Mouse (Mus musculus): Measurements from ENCODE around the gene Camk1. TPM values are rescaled to one million over a fixed set of nuclear protein-coding genes. Genes with fewer than 3 reads are reported as not detected.

Gene Camk1
- polyA plus RNA-seq, 1 experiment from 2014 or later = 50.8 TPM

GRCm38 (mm10) chr6:113350538-113350937 is 6.8 kb upstream of the Camk1 start:
- Histone ChIP-seq H3K27ac (ENCODE audit: low read depth, low read length) (no peak overlapping the region), H3K27me3 (ENCODE audit: control insufficient read depth, insufficient read depth, low read length) (no peaks in the 10 kb centered on the region), H3K9ac (ENCODE audit: low read length) (no peak overlapping the region), H3K9me3 (ENCODE audit: control insufficient read depth, low read length) (no peaks in the 10 kb centered on the region), H3K36me3 (ENCODE audit: control insufficient read depth, insufficient read depth, low read length) (no peaks in the 10 kb centered on the region), H3K4me2 (ENCODE audit: low read depth) (no peak overlapping the region), H3K4me1 (ENCODE audit: control insufficient read depth, insufficient read depth, low read length) (no peaks in the 10 kb centered on the region), H3K4me3 (ENCODE audit: low read depth, low read length) (no peak overlapping the region)
- no peak for ATAC-seq (ENCODE audit: insufficient read depth, low FRiP score, low TSS enrichment)
- DNase-seq (ENCODE audit: low spot score) = no peak

GRCm38 (mm10) chr6:113346897-113347296 is 3.1 kb upstream of the Camk1 start:
- DNase-seq (ENCODE audit: low spot score) (no peak), ATAC-seq (ENCODE audit: insufficient read depth, low FRiP score, low TSS enrichment) (no peak)
- Histone ChIP-seq H3K9ac (ENCODE audit: low read length) (no peak overlapping the region), H3K4me2 (ENCODE audit: low read depth) (no peak overlapping the region), H3K27me3 (ENCODE audit: control insufficient read depth, insufficient read depth, low read length) (no peaks in the 10 kb centered on the region), H3K9me3 (ENCODE audit: control insufficient read depth, low read length) (no peaks in the 10 kb centered on the region), H3K27ac (ENCODE audit: low read depth, low read length) (no peak overlapping the region), H3K36me3 (ENCODE audit: control insufficient read depth, insufficient read depth, low read length) (no peaks in the 10 kb centered on the region), H3K4me3 (ENCODE audit: low read depth, low read length) (no peak overlapping the region), H3K4me1 (ENCODE audit: control insufficient read depth, insufficient read depth, low read length) (peaks cover 5% of the 10 kb centered on the region)
- 82% methylated on average over 4 of the region's 4 CpGs for WGBS

- Histone ChIP-seq H3K4me1 (ENCODE audit: control insufficient read depth, insufficient read depth, low read length) (peaks cover 7% of the 10 kb centered on the region), H3K27ac (ENCODE audit: low read depth, low read length) (no peak overlapping the region), H3K9me3 (ENCODE audit: control insufficient read depth, low read length) (no peaks in the 10 kb centered on the region), H3K36me3 (ENCODE audit: control insufficient read depth, insufficient read depth, low read length) (no peaks in the 10 kb centered on the region), H3K9ac (ENCODE audit: low read length) (no peak overlapping the region), H3K27me3 (ENCODE audit: control insufficient read depth, insufficient read depth, low read length) (no peaks in the 10 kb centered on the region), H3K4me2 (ENCODE audit: low read depth) (no peak overlapping the region), H3K4me3 (ENCODE audit: low read depth, low read length) (no peak overlapping the region)
- 66% methylated on average over 2 of the region's 2 CpGs for WGBS
- DNase-seq (ENCODE audit: low spot score) (no peak), ATAC-seq (ENCODE audit: insufficient read depth, low FRiP score, low TSS enrichment) (no peak)
Measured at GRCm38 (mm10) chr6:113344321-113344720, 537 bp upstream of the Camk1 start.

- Histone ChIP-seq H3K36me3 (ENCODE audit: control insufficient read depth, insufficient read depth, low read length) (no peaks in the 10 kb centered on the region), H3K4me2 (ENCODE audit: low read depth) (no peak overlapping the region), H3K9ac (ENCODE audit: low read length) (no peak overlapping the region), H3K4me3 (ENCODE audit: low read depth, low read length) (no peak overlapping the region), H3K27ac (ENCODE audit: low read depth, low read length) (no peak overlapping the region), H3K4me1 (ENCODE audit: control insufficient read depth, insufficient read depth, low read length) (peaks cover 7% of the 10 kb centered on the region), H3K9me3 (ENCODE audit: control insufficient read depth, low read length) (no peaks in the 10 kb centered on the region), H3K27me3 (ENCODE audit: control insufficient read depth, insufficient read depth, low read length) (no peaks in the 10 kb centered on the region)
- ATAC-seq (ENCODE audit: insufficient read depth, low FRiP score, low TSS enrichment) (no peak), DNase-seq (ENCODE audit: low spot score) (no peak)
- 42% methylated on average over 4 of the region's 7 CpGs for WGBS
Measured at GRCm38 (mm10) chr6:113342297-113342696, 1.5 kb downstream of the Camk1 start.

- Histone ChIP-seq H3K9me3 (ENCODE audit: control insufficient read depth, low read length) (no peaks in the 10 kb centered on the region), H3K4me3 (ENCODE audit: low read depth, low read length) (no peak overlapping the region), H3K4me1 (ENCODE audit: control insufficient read depth, insufficient read depth, low read length) (peaks cover 7% of the 10 kb centered on the region), H3K4me2 (ENCODE audit: low read depth) (no peak overlapping the region), H3K36me3 (ENCODE audit: control insufficient read depth, insufficient read depth, low read length) (no peaks in the 10 kb centered on the region), H3K27me3 (ENCODE audit: control insufficient read depth, insufficient read depth, low read length) (no peaks in the 10 kb centered on the region), H3K9ac (ENCODE audit: low read length) (no peak overlapping the region), H3K27ac (ENCODE audit: low read depth, low read length) (no peak overlapping the region)
- 81% methylated on average over 6 of the region's 6 CpGs for WGBS
- no peak for DNase-seq (ENCODE audit: low spot score)
- no peak for ATAC-seq (ENCODE audit: insufficient read depth, low FRiP score, low TSS enrichment)
Measured at GRCm38 (mm10) chr6:113341574-113341973, 2.2 kb downstream of the Camk1 start.

- DNase-seq (ENCODE audit: low spot score) (no peak), ATAC-seq (ENCODE audit: insufficient read depth, low FRiP score, low TSS enrichment) (no peak)
- no peak overlapping the region for H3K9ac ChIP-seq (ENCODE audit: low read length)
- no peak overlapping the region for H3K27ac ChIP-seq (ENCODE audit: low read depth, low read length)
- H3K27me3 ChIP-seq (ENCODE audit: control insufficient read depth, insufficient read depth, low read length) = no peaks in the 10 kb centered on the region
- no peak overlapping the region for H3K4me3 ChIP-seq (ENCODE audit: low read depth, low read length)
- 0 out of 2 replicates have a peak, but pooled peaks cover 2% of the 10 kb centered on the region for H3K4me1 ChIP-seq (ENCODE audit: control insufficient read depth, insufficient read depth, low read length)
- WGBS = 85% methylated on average over 8 of the region's 8 CpGs
- H3K4me2 ChIP-seq (ENCODE audit: low read depth) = no peak overlapping the region
- peaks cover 7% of the 10 kb centered on the region; the same call in 1 of the 2 replicates for H3K36me3 ChIP-seq (ENCODE audit: control insufficient read depth, insufficient read depth, low read length)
- H3K9me3 ChIP-seq (ENCODE audit: control insufficient read depth, low read length) = no peaks in the 10 kb centered on the region
Measured at GRCm38 (mm10) chr6:113336852-113337620, 6.7 kb downstream of the Camk1 start.

GRCm38 (mm10) chr6:113334216-113334615 is 9.6 kb downstream of the Camk1 start:
- no peak overlapping the region for H3K4me2 ChIP-seq (ENCODE audit: low read depth)
- H3K36me3 ChIP-seq (ENCODE audit: control insufficient read depth, insufficient read depth, low read length) = peaks cover 7% of the 10 kb centered on the region; the same call in 1 of the 2 replicates

GRCm38 (mm10) chr6:113333137-113333950 is 10.4 kb downstream of the Camk1 start:
- Histone ChIP-seq H3K27me3 (ENCODE audit: control insufficient read depth, insufficient read depth, low read length) (no peaks in the 10 kb centered on the region), H3K4me2 (ENCODE audit: low read depth) (no peak overlapping the region), H3K36me3 (ENCODE audit: control insufficient read depth, insufficient read depth, low read length) (peaks cover 7% of the 10 kb centered on the region; the same call in 1 of the 2 replicates), H3K9me3 (ENCODE audit: control insufficient read depth, low read length) (no peaks in the 10 kb centered on the region), H3K4me3 (ENCODE audit: low read depth, low read length) (no peak overlapping the region), H3K4me1 (ENCODE audit: control insufficient read depth, insufficient read depth, low read length) (no peaks in the 10 kb centered on the region), H3K27ac (ENCODE audit: low read depth, low read length) (no peak overlapping the region), H3K9ac (ENCODE audit: low read length) (no peak overlapping the region)
- 86% methylated on average over 14 of the region's 14 CpGs for WGBS
- peak; percentile 31; the same call in 1 of the 2 replicates for ATAC-seq (ENCODE audit: insufficient read depth, low FRiP score, low TSS enrichment)
- peak; percentile 44 for DNase-seq (ENCODE audit: low spot score)

More at GRCm38 (mm10) chr6:113334216-113334615, 9.6 kb downstream of the Camk1 start:
- Histone ChIP-seq H3K9ac (ENCODE audit: low read length) (no peak overlapping the region), H3K4me1 (ENCODE audit: control insufficient read depth, insufficient read depth, low read length) (no peaks in the 10 kb centered on the region), H3K27ac (ENCODE audit: low read depth, low read length) (no peak overlapping the region), H3K27me3 (ENCODE audit: control insufficient read depth, insufficient read depth, low read length) (no peaks in the 10 kb centered on the region), H3K9me3 (ENCODE audit: control insufficient read depth, low read length) (no peaks in the 10 kb centered on the region), H3K4me3 (ENCODE audit: low read depth, low read length) (no peak overlapping the region)
- DNase-seq (ENCODE audit: low spot score) (no peak), ATAC-seq (ENCODE audit: insufficient read depth, low FRiP score, low TSS enrichment) (no peak)
- WGBS = 79% methylated on average over 6 of the region's 6 CpGs
